Mouse (Mus musculus): ENCODE measurements at regions not wholly inside any gene's neighbourhood (a gene's known extent, or its start where the extent isn't known, plus 50 kb on each side); places are given as distances from the start of the nearest gene placed in this dataset.

GRCm38 (mm10) chr6:98872334-98872733 lies 529.8 kb upstream of the Gm765 start:
- no peak for DNase-seq

GRCm38 (mm10) chr6:98869772-98870171 lies 527.2 kb upstream of the Gm765 start:
- no peak for DNase-seq

GRCm38 (mm10) chr6:98864306-98864705 lies 521.8 kb upstream of the Gm765 start:
- no peak for DNase-seq

GRCm38 (mm10) chr6:98855958-98856357 lies 513.4 kb upstream of the Gm765 start:
- DNase-seq = no peak

- no peak for DNase-seq
Measured at GRCm38 (mm10) chr6:98850906-98851305, 508.4 kb upstream of the Gm765 start.

GRCm38 (mm10) chr6:98848835-98849234 lies 506.3 kb upstream of the Gm765 start:
- no peak for DNase-seq

GRCm38 (mm10) chr6:98846001-98846695 lies 503.6 kb upstream of the Gm765 start:
- DNase-seq = no peak

- DNase-seq = no peak
Measured at GRCm38 (mm10) chr6:98843598-98843997, 501.0 kb upstream of the Gm765 start.

GRCm38 (mm10) chr6:98842924-98843323 lies 500.4 kb upstream of the Gm765 start:
- DNase-seq = no peak

- no peak for DNase-seq
Measured at GRCm38 (mm10) chr6:98833922-98834321, 491.4 kb upstream of the Gm765 start.

- no peak for DNase-seq
Measured at GRCm38 (mm10) chr6:98830191-98830590, 487.6 kb upstream of the Gm765 start.

GRCm38 (mm10) chr6:98808046-98808445 lies 465.5 kb upstream of the Gm765 start:
- DNase-seq = no peak

- no peak for DNase-seq
Measured at GRCm38 (mm10) chr6:98803384-98803949, 460.9 kb upstream of the Gm765 start.

GRCm38 (mm10) chr6:98801061-98801460 lies 458.5 kb upstream of the Gm765 start:
- DNase-seq = no peak

GRCm38 (mm10) chr6:98800040-98800439 lies 457.5 kb upstream of the Gm765 start:
- DNase-seq = no peak

GRCm38 (mm10) chr6:98797778-98798177 lies 455.2 kb upstream of the Gm765 start:
- no peak for DNase-seq

- DNase-seq = no peak
Measured at GRCm38 (mm10) chr6:98797373-98797772, 454.8 kb upstream of the Gm765 start.

- DNase-seq = no peak
Measured at GRCm38 (mm10) chr6:98796666-98797065, 454.1 kb upstream of the Gm765 start.

- no peak for DNase-seq
Measured at GRCm38 (mm10) chr6:98787422-98787821, 444.9 kb upstream of the Gm765 start.

- no peak for DNase-seq
Measured at GRCm38 (mm10) chr6:98782074-98782473, 439.5 kb upstream of the Gm765 start.

- DNase-seq = no peak
Measured at GRCm38 (mm10) chr6:98775780-98776179, 433.2 kb upstream of the Gm765 start.

- no peak for DNase-seq
Measured at GRCm38 (mm10) chr6:98769999-98770398, 427.4 kb upstream of the Gm765 start.

GRCm38 (mm10) chr6:98769322-98769721 lies 426.8 kb upstream of the Gm765 start:
- no peak for DNase-seq

GRCm38 (mm10) chr6:98767858-98768336 lies 425.3 kb upstream of the Gm765 start:
- no peak for DNase-seq

GRCm38 (mm10) chr6:98754487-98754886 lies 411.9 kb upstream of the Gm765 start:
- no peak for DNase-seq
